Mouse (Mus musculus): ENCODE measurements around the gene Ttc14. TPM values are rescaled to one million over a fixed set of nuclear protein-coding genes. Genes with fewer than 3 reads are reported as not detected.

Gene Ttc14
- polyA plus RNA-seq, 1 experiment from 2014 or later, result 60.3 TPM

GRCm38 (mm10) chr3:33858939-33859338 is 59.3 kb downstream of the Ttc14 start:
- no peaks in the 10 kb centered on the region for H3K9me3 ChIP-seq (replicated peaks)
- DNase-seq (ENCODE audit: low spot score), result no peak
- H3K36me3 ChIP-seq, result no peaks in the 10 kb centered on the region
- WGBS, result 83% methylated on average over 3 of the region's 3 CpGs
- H3K27me3 ChIP-seq (ENCODE audit: low read depth, poor library complexity, severe bottlenecking), result no peaks in the 10 kb centered on the region
- 0 out of 2 replicates have a peak, but pooled peaks cover 3% of the 10 kb centered on the region for H3K4me1 ChIP-seq
- H3K27ac ChIP-seq, result no peak overlapping the region
- H3K4me3 ChIP-seq, result no peak overlapping the region

GRCm38 (mm10) chr3:33864000-33864540 is 64.4 kb downstream of the Ttc14 start:
- Histone ChIP-seq H3K4me3 (no peak overlapping the region), H3K27me3 (ENCODE audit: low read depth, poor library complexity, severe bottlenecking) (no peaks in the 10 kb centered on the region), H3K27ac (no peak overlapping the region), H3K4me1 (0 out of 2 replicates have a peak, but pooled peaks cover 1% of the 10 kb centered on the region), H3K36me3 (no peaks in the 10 kb centered on the region), H3K9me3 (replicated peaks) (no peaks in the 10 kb centered on the region)
- DNase-seq (ENCODE audit: low spot score), result no peak

Other genes with a start within 250 kb of the Ttc14 start
- 4.3 and 5.4 TPM in 2 replicates for gene Ccdc39, start 44.5 kb downstream of the Ttc14 start, polyA plus RNA-seq (2016; fragmentation: Nextera tagmentation; extraction: Ambion mirVana)
- 56.1 and 60.7 TPM in 2 replicates for gene Fxr1, start 220.1 kb downstream of the Ttc14 start, polyA plus RNA-seq (2016; fragmentation: Nextera tagmentation; extraction: Ambion mirVana)

Measured in limb, embryonic 10.5 days (tissue).